Mouse (Mus musculus): Measurements from ENCODE around the gene Gm11937.
"Not testable (repeated sequence)": the region's sequence is repeated elsewhere in the genome, so short reads cannot be mapped to it uniquely, and the experiment has no call there.

The Gm11937 gene

DNA sequence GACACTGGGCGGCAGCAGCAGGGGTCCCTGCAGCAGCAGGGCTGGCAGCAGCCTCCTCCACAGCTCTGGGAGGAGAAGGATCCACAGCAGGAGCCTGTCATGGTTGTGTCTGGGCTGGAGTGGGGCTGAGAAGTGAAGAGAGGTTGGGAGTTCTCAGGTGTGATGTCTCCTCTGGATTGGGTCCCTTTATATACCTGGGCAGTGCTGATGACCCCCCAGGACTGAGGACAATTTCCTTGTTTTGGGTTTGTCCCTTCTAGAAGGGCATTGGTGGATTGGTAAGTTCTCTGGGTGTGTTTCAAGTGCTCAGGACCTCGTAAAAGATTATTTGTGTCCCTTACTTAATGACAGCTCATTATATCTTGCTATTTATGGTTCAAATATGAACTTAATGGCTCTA is at the start of gene Gm11937:
Gm11937 (minus strand) TSS at position 101 of the 400 bp plus-strand sequence.
- DNase-seq (ENCODE audit: low spot score in 2 of 2), result not testable (repeated sequence)

DNA sequence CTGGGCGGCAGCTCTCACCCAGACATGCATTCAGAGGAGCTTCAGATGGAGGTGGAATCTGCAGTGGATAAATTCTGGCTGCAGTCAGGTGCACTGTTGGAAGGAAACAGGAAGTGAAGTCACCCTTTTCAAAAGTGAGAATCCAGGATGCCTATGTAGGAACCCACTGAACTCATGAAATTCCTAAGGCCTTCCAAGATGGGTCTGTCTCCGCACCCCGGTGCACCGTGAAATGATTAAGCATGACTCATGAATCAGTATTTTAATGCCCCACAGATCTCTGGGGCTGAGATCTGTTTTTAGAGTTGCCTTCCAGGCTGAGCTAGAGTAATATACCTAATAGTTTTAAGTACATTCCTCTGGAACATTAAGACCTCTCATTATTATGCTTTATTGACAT is 49.3 kb upstream of the Gm11937 start:
- no peak for DNase-seq (ENCODE audit: low spot score in 2 of 2)

DNA sequence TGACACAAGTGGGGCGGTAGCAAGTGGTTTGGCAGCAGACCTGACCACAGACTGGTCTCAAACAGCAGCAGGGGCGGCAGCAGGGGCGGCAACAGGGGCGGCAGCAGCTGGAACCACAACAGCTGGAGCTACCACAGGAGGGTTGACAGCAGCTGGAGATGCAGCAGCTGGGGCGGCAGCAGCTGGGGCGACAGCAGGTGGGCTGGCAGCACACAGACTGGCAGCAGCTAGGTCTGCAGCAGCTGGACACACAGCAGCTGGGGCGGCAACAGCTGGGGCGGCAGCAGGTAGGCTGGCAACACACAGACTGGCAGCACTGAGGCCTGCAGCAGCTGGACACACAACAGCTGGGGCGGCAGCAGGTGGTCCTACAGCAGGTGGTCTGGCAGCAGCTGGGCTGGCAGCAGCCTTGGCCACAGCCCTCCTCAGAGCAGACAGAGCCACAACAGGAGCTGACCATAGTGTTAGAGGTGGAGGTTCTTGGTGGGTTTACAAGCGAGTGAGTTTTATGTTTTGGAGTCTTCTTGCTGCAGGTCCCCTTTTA is 48.5 kb upstream of the Gm11937 start, which contains the start of gene Gm11563:
Gm11563 (minus strand) TSS at position 494 of the 544 bp plus-strand sequence.
- DNase-seq (ENCODE audit: low spot score in 2 of 2), result not testable (repeated sequence)

- no peak for DNase-seq (ENCODE audit: low spot score in 2 of 2)
Measured at GRCm38 (mm10) chr11:99657051-99657450, 47.1 kb upstream of the Gm11937 start.

- no peak for DNase-seq (ENCODE audit: low spot score in 2 of 2)
Measured at GRCm38 (mm10) chr11:99650136-99650535, 40.1 kb upstream of the Gm11937 start, which contains the start of gene Gm11555. TSS of gene Gm11555 (minus strand) at chr11:99650236.

- DNase-seq (ENCODE audit: low spot score in 2 of 2), result no peak
Measured at GRCm38 (mm10) chr11:99646444-99646843, 36.5 kb upstream of the Gm11937 start.

GRCm38 (mm10) chr11:99644351-99644750 is 34.4 kb upstream of the Gm11937 start:
- no peak for DNase-seq (ENCODE audit: low spot score in 2 of 2)

GRCm38 (mm10) chr11:99643635-99644139 is 33.7 kb upstream of the Gm11937 start, which contains the start of gene Krtap4-7:
TSS of gene Krtap4-7 (minus strand) at chr11:99644089.
- not testable (repeated sequence) for DNase-seq (ENCODE audit: low spot score in 2 of 2)

DNA sequence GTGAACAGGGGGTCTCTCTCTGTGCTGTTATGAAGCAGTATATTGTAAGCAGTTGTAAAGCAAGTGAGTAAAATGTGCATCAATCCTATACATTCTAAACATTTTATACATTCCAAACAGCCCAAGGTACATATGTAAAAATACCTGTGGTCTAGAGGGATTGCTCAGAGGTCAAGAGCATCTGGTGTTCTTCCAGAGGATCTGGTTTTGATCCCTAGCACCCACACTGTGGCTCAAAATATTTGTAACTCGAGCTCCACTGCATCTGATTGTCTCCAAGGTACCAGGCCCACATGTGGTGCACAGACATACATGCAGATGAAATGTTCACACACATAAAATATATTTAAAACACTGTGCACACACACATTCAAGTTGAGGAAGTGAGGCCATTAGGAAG is 30.9 kb upstream of the Gm11937 start:
- no peak for DNase-seq (ENCODE audit: low spot score in 2 of 2)

DNA sequence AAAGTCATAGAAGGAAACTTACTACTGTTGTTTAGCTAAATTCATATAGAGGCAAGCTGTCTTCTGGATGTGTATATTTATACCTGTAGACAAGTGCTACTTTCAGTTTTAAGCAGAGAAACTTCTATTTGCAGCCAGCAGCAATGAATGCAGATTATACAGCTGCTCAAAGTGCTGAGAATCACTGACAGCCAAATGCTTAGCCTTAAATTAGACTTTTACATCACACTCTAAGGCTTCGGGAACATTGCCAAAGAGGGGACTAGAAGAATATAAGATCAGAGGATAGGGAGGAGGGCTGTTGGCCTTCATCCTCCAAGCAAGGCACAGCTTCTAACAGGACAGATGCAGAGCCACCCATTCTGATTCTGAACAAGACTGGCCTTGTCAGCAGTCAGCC is 27.1 kb upstream of the Gm11937 start:
- no peak for DNase-seq (ENCODE audit: low spot score in 2 of 2)

GRCm38 (mm10) chr11:99634653-99635134 is 24.7 kb upstream of the Gm11937 start, which contains the start of gene Krtap4-2:
TSS of gene Krtap4-2 (minus strand) at chr11:99635084.
- DNase-seq (ENCODE audit: low spot score in 2 of 2), result no peak

DNA sequence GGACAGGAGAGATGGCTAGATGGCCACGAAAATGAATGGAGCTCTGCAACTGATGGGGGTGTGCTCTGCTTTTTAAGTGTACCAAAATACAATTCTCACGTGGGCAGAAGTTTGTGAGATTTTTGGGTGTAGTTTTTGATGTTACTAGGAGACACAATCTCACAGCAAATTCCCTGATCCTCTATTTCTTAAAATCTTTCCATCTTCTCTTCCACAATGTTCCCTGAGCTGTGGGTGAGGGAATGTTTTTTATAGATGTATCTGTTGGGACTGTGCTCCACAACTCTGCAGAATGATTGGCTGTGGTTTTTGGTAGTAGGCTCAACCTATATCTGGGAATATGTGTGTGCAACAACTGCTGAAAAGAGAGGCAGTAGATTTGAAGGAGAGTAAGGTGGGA is 23.3 kb upstream of the Gm11937 start:
- no peak for DNase-seq (ENCODE audit: low spot score in 2 of 2)

DNA sequence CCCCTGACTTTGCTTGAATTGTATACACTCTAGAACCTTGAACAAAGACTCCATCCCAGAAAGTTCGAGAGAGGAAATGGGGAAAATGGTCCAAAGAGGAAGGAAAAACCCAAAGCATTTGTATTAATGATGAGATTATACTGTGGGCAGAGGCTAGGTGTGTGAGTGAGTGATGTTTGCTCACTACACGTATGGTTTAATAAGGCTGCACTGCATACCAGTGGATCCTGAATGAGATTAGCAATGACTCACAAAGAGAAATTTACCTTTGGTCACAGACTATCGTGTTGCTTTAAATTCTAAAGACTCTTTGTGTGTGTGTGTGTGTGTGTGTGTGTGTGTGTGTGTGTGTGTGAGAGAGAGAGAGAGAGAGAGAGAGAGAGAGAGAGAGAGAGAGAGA is 20.9 kb upstream of the Gm11937 start:
- no peak for DNase-seq (ENCODE audit: low spot score in 2 of 2)

- DNase-seq (ENCODE audit: low spot score in 2 of 2), result no peak
Measured at GRCm38 (mm10) chr11:99628138-99628537, 18.1 kb upstream of the Gm11937 start, which contains the start of gene Krtap4-1. TSS of gene Krtap4-1 (minus strand) at chr11:99628238.

GRCm38 (mm10) chr11:99620335-99620734 is 10.3 kb upstream of the Gm11937 start, which contains the start of gene Gm11562:
TSS of gene Gm11562 (minus strand) at chr11:99620435.
- no peak for DNase-seq (ENCODE audit: low spot score in 2 of 2)

- no peak for DNase-seq (ENCODE audit: low spot score in 2 of 2)
Measured at GRCm38 (mm10) chr11:99614796-99615363, 4.9 kb upstream of the Gm11937 start, which contains the start of gene Krtap2-4. TSS of gene Krtap2-4 (minus strand) at chr11:99614846.

DNA sequence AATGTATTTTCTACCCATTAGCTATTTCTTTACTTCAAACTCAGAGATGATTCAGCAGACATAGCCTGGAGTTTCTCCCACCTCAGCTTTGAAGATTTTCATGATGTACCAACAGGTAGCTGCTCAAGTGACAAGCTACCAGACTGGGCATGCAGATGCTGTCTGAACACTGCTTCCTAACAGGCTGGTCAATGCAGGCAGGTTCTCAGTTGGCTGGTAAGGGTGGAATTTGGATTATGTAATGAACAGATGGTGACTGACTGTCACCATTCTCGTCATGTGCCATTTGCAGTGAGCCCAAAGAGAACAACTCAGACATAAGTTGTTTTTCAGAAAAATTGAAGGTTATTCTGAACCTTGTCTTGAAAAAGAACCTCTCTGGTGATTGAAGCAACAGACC is 863 bp downstream of the Gm11937 start:
- no peak for DNase-seq (ENCODE audit: low spot score in 2 of 2)

DNA sequence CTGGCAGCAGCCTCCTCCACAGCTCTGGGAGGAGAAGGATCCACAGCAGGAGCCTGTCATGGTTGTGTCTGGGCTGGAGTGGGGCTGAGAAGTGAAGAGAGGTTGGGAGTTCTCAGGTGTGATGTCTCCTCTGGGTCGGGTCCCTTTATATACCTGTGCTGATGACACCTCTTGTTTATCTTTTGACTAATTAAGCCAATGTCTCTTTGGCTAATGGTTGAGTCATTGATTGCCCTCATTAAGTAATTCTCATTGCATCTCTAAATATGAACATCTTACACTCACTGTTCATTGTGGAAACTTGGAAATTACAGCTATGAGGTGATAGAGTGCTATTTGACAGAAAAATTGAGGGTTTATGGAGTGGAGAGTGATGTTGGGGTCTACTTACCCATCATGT is 6.8 kb downstream of the Gm11937 start, which contains the start of gene Gm11938:
Gm11938 (minus strand) TSS at position 101 of the 400 bp plus-strand sequence.
- DNase-seq (ENCODE audit: low spot score in 2 of 2), result not testable (repeated sequence)

DNA sequence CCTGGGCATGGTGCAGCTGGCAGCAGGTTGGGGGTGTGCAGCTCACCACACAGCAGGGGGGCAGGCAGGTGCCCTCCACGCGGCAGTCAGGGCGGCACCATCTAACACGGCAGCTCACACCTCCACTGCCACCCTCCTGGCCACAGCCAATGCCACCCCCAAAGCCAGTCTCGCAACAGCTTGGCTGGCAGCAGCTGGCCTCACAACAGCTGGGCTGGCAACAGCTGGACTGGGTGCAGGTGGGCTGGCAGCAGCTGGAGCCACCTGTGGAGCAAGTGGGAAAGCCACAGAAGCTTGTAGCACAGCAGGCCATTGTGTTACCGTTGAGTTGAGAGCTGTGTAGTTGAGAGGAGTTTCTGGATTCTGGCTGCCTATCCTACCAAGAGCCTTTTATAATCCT is 12.2 kb downstream of the Gm11937 start, which contains the start of gene Krtap9-3:
Krtap9-3 (minus strand) TSS at position 364 of the 400 bp plus-strand sequence.
- DNase-seq (ENCODE audit: low spot score in 2 of 2), result not testable (repeated sequence)

DNA sequence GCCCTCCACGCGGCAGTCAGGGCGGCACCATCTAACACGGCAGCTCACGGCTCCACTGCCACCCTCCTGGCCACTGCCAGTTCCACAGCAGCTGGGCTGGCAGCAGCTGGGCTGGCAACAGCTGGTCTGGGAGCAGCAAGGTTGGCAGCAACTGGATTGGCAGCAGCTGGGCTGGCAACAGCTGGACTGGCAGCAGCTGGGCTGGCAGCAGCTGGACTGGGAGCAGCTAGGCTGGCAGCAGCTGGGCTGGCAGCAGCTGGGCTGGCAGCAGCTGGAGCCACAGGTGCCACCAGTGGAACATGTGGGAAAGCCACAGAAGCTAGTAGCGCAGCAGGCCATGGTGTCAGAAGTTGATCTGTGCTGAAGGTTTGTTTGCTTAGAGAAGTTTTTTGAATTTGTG is 19.0 kb downstream of the Gm11937 start, which contains the start of gene Krtap1-3:
Krtap1-3 (minus strand) TSS at position 359 of the 400 bp plus-strand sequence.
- no peak for DNase-seq (ENCODE audit: low spot score in 2 of 2)

DNA sequence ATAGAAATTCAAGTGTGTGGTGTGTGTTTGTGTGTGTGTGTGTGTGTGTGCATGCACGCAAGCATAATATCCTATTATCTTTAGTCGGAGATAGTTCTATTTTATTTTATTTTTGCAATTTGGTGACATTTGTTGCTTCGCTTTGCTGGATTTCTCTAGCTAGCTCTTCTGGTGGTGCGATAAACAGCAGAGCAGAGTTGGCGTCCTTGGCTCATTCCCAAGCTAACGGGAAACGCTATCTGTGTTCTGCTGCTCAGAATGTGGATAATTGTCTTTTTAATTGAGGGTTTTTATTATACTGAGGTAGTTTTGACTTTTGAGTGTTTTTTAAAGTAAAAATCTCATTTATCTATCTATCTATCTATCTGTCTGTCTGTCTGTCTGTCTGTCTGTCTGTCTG is 24.9 kb downstream of the Gm11937 start:
- DNase-seq (ENCODE audit: low spot score in 2 of 2), result no peak

DNA sequence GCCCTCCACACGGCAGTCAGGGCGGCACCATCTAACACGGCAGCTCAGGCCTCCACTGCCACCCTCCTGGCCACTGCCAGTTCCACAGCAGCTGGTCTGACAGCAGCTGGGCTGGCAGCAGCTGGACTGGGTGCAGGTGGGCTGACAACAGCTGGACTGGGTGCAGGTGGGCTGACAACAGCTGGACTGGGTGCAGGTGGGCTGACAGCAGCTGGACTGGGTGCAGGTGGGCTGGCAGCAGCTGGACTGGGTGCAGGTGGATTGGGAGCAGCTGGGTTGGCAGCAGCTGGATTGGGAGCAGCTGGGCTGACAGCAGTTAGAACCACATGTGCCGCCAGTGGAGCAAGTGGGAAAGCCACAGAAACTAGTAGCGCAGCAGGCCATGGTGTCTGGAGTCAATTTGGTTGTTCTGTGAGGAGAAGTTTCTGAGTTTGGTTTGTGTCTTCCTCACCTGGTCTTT is 26.7 kb downstream of the Gm11937 start, which contains the start of gene Krtap1-4:
Krtap1-4 (minus strand) TSS at position 410 of the 460 bp plus-strand sequence.
- no peak for DNase-seq (ENCODE audit: low spot score in 2 of 2)
